Mouse (Mus musculus) splenic B cell, adult 2 months (primary cell): ENCODE results near the gene Zfp69.
A peak's percentile ranks its signal among the peaks of the same experiment; 100 is the strongest.

Experiments used
- DNase-seq: peaks from one replicate; pipeline ENCODE4 v3.0.0-alpha.2; 2011; ENCODE audit warnings: low read depth, low spot score
- H3K27me3 ChIP-seq: 2 replicates; pipeline ENCODE4 v1.6.1; 2012; ENCODE audit warnings: mild to moderate bottlenecking, low read length, moderate library complexity, mixed read lengths; ENCODE audit not compliant: control insufficient read depth, poor library complexity, insufficient read depth, severe bottlenecking
- H3K36me3 ChIP-seq: 2 replicates; pipeline ENCODE4 v1.6.1; 2012; ENCODE audit warnings: mild to moderate bottlenecking, low read length, moderate library complexity, mixed read lengths; ENCODE audit not compliant: control insufficient read depth, poor library complexity, insufficient read depth, severe bottlenecking

The Zfp69 gene

DNA sequence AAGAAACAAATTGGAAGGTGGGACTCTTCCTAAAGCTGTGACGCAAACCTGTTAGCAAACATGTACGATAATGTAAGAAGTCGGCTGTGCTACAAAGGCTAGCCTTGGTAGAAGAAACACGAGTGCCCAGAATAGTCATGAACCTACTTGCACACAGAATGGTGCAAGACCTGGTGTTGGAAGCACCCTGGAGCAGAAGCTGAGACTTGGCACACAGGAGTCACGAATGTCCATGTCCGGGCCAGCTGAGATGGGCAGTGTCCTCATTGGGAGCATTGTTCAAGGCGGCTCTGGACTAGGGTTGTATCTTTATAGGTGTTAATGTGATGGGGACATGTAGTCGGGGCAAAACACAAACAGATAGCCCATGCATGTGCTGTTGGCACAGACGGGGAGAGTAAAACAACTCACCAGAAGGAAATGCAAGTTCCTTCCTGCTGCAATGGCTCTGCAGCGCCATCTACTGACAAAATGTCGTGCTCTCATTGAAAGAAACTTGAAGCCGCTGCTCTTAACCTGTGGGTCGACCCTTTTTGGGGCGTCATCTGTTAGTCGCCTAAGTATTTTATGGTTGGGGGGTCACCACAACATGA lies 41.8 kb downstream of the Zfp69 start:
- Histone ChIP-seq H3K36me3 (no peaks in the 10 kb centered on the region), H3K27me3 (no peaks in the 10 kb centered on the region)
- peak; percentile 89 for DNase-seq

DNA sequence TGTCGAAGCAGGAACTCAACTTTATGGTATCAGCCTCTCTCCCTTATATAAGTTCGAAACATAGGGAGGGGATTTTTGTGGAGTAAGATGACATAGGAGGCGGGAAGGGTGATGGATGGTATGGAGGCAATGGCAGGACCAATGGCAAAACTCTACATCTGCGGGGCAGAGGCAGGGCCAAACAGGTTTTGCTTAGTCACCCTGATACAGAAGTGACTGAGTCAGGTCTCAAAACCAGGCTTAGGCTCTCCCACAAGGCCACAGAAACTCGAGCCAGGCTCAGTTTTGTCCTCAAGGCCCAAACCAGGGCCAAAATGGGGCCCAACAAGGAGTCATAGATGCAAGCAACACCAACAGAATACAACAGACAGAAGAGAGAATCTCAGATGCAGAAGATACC lies 45.9 kb downstream of the Zfp69 start:
- H3K36me3 ChIP-seq: no peaks in the 10 kb centered on the region
- no peak for DNase-seq
- no peaks in the 10 kb centered on the region for H3K27me3 ChIP-seq

DNA sequence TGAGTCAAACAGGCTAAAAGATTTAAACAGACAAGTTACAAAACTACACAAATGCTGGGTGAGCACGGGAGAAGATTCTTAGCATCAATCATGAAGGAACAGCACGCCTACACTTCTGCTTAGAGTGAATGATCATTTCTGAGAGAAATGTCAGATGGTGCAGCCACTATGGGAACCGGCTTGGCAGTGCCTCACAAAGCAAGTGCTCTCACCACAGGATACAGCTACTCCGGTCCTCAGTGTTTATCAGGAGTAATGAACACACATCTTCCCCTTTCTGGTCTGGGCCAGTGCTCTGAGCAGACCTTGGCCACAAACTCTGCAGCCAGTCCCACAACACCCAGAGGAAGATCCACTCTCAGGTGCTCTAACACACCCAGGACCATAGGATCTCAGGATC lies 47.0 kb downstream of the Zfp69 start:
- Histone ChIP-seq H3K27me3 (no peaks in the 10 kb centered on the region), H3K36me3 (no peaks in the 10 kb centered on the region)
- no peak for DNase-seq

DNA sequence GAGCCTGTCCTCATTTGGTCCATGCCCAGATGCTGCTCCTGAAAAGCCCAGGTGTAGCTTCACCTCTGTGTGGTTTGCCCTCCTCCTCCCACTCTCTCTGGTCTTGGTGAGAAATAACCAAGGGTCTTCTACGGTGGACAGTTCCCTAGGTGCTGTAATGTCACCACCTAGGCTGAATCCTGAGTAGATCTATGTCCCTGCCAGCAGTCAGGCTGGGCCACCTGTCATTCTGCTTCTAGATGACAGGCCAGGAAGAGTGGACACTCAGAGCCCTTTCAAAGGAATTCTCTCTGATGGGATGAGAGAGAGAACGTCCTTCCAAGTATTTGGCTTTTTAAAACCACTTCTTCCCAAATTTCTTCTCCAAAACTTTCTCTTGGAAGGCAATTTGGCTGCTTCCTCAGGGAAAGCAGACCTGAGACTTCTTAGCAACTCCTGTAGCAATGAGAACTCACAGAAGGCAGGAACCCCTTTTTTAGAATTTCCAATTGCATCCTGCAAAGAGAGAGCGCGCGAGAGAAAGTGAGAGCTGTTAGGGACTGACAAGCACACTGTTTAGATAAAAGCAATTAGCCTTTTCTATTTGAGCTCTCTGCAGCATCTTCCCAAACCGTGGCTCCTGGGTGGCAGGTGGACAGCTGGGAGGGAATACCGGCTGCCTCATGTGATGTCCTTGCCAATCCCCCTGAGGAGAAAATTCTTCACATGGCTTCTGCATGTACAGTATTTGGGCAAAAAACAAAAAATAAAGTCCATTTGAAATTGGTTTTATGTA lies 55.5 kb downstream of the Zfp69 start:
- no peak for DNase-seq
- Histone ChIP-seq H3K36me3 (no peaks in the 10 kb centered on the region), H3K27me3 (no peaks in the 10 kb centered on the region)

DNA sequence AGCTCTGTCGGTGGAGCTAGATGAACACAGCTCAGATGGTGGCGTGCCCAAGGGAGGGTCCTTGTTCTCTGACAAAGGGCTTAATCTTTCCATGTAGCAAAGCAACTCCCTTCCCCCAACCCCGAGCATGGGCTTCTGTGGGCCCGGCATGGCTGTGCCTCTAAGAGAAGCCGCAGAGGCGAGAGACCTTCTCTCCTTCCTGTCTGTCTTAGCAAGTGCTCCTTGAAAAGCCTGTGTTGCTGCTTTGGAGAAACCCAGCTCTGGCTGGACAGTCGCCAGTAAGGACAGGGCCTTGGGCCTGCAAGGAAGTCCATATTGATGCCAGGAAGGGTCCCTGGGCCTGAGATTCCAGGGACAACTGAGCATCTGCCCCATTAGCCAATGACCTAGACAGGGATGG lies 56.3 kb downstream of the Zfp69 start:
- DNase-seq: no peak
- Histone ChIP-seq H3K27me3 (no peaks in the 10 kb centered on the region), H3K36me3 (no peaks in the 10 kb centered on the region)

DNA sequence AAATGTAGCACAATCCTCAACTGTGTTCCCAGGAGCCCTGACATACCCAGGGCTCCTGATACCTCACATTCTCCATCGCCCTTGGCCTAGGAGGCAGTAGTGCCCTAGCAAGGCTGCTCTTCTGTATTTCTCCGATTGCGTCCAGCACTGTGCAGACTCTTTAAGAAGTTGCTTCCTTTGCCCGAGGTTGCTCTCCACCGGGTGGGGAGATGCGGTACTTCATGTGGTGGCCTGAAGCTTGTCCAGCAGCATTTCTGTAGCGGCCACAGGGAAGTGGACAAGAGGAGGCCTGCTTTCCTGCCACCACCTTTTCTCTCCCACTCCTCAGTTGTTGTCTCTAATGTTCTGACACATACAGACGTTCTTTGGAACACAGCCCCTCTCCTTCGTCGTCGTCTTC lies 56.9 kb downstream of the Zfp69 start:
- no peaks in the 10 kb centered on the region for H3K27me3 ChIP-seq
- H3K36me3 ChIP-seq: no peaks in the 10 kb centered on the region
- no peak for DNase-seq

DNA sequence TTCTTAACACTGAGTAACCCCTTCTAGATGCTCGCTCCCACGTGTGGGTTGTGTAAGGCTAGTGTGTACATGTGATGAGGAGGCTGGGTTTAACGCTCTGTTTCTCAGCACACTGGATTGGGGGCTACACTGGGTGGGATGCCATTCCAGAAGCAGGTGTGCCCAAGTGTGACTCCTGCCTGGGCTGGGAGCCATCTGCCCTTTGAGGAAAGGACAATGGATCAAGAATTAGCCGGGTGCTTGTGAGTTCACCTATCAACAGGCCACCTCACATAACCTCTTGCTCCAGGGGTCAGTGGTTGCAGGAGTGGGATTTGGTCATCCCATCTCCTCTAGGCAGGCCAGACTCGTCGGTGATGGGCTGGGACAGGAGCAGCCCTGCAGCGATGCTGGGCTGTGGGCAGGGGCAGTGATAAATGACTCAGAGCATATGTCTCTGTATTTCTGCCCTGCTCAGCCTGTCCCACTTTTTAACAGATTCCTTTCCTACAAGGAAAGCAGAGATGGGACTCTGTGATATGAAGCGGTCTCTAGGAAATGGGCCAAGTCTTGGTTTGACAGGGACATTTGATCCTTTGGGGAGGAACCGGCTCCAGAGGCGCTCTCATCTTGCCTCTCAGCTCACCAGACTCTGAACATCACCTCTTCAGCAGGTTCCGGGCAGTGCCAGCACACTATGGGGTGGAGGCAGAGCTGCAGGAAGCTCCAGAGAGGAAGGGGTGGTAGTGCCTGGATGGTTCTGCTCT lies 57.7 kb downstream of the Zfp69 start:
- no peak for DNase-seq
- no peaks in the 10 kb centered on the region for H3K36me3 ChIP-seq
- H3K27me3 ChIP-seq: no peaks in the 10 kb centered on the region

DNA sequence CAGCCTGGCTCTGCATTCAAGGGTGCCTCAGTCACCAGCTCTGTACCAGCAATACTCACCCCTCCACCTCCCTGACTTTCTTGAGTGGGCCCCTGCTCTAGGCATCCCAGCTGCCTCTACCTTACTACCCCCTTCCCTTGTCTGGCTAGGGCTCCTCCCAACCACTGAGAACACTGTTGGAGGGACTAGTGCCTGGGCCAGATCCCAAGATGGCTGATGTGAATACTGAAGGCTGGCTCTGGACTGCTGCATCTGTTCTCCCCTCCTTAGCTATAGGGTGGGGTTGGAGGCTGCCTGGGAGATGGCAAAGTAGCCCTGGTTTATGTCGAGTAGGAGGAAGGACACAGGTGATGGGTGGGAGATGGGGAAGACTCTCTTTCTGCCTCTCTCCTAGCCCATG lies 59.0 kb downstream of the Zfp69 start:
- DNase-seq: no peak
- no peaks in the 10 kb centered on the region for H3K36me3 ChIP-seq
- no peaks in the 10 kb centered on the region for H3K27me3 ChIP-seq

DNA sequence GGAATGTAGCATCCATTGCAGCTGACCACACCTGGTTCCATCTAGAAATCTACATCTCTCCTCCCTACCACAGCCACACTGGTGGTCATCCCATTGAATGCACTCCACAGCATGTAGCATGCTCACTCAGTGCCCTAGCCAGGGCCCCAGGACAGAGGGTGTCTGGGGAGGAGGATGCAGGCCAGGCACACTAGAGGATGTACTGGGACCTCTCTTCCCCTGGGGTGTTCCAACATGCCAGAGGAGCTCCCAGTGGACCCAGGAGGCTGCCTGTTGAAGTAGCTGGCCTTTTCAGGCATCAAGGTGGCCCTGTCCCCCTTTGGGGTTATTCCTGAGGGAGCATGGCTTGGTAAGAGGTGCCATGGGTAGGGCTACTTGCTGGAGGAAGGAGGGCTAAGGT lies 59.5 kb downstream of the Zfp69 start:
- DNase-seq: no peak
- Histone ChIP-seq H3K36me3 (no peaks in the 10 kb centered on the region), H3K27me3 (no peaks in the 10 kb centered on the region)

DNA sequence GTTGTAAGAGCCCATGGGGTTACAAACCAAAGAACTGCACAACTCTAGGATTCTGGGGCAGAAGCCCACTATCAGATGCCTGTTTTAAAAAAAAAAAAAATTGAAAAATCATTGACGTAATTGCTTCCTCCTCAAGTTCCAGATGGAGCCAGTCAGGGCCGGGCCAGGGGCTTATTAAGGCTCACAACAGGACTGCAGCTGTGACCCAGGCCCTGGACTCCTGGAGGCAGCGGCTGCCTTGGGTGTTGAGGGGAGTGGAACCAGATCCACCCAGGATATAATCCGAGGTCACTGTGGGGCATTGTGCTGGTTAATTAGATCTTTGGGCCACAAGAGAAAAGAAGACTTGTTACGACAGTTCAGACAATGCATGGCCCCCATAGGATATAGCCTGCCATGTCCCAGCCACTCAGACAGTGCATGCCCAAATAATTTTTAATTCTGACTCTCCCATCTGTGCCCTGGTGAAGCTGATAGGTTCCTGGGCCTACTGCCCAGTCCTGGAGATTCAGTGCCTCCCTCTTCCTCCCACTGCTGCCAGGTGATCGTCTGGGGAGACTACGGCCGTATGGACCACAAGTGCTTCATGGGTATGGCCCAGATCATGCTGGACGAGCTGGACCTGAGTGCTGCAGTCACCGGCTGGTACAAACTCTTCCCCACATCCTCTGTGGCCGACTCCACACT lies 60.6 kb downstream of the Zfp69 start:
- no peak for DNase-seq

DNA sequence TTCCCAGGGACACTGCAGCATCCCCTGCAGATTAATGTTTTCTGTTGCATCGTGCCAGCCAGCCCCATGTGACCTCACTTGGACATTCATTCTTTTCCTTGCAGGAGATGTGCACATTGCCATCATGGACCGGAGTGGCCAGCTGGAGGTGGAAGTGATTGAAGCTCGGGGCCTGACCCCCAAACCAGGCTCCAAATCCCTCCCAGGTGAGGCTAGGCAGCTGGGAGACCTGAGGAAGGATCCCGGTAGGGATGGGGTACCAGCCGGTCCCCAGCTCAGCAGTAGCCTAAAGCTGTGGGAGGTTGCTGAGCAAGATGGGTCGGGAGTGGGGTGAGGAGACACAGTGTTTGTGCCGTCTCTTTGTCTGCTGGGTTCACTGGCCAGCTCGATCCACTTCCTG lies 62.6 kb downstream of the Zfp69 start:
- no peaks in the 10 kb centered on the region for H3K27me3 ChIP-seq
- H3K36me3 ChIP-seq: no peaks in the 10 kb centered on the region
- DNase-seq: no peak

More for the DNA sequence above, 60.6 kb downstream of the Zfp69 start:
- Histone ChIP-seq H3K27me3 (no peaks in the 10 kb centered on the region), H3K36me3 (no peaks in the 10 kb centered on the region)

DNA sequence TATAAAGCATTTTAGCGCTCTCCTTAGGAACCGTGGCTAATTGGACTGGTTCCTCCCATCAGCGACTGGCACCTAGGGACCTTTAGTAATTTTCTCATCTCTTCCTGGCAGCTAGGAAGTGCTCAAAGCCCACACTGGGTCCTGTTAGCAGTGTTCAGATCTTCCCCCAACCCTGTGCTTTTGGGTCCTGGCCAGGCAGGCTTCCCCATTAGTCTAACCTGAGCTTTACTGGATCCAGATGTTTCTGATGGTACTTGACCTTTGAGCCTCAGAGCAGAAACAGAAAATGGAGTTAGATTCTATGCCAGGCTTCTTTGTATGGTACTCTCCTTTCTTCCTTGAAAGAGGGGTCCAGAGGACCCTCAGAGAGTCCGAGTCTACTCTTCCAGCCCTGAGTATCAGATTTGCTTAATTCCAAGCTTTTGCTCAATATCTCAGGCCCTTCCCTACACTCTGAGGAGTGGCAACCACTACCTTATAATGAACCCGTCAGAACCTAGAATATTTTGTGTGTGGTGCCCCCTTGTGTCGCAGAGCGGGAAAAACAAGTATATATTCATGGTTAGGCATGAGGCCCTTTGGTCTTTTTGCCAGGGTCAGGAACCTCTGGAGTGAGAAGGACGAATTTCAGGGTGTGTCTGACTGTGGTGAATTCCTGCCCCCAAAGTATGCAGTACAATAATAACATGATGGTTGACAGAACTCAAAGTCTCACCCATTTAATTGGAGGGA lies 64.0 kb downstream of the Zfp69 start:
- Histone ChIP-seq H3K27me3 (no peaks in the 10 kb centered on the region), H3K36me3 (no peaks in the 10 kb centered on the region)
- peak; percentile 66 for DNase-seq

DNA sequence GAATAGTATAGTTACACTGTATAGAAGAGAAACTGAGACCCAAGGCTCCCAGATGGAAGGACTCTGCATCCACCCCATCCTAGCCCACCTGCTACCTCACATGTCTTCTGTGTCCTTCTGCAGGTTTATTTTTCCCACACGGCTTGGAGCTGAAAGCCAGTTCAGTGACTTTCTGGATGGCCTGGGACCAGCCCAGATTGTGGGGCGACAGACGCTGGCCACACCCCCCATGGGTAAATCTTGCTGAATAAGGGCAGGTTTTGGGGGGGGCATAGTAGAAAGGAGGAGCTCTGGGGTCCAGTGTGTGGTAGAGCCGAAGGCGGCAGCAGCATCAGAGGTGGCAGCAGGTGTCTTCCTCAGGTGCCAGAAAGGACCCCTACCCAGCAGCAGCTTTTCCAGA lies 64.7 kb downstream of the Zfp69 start:
- Histone ChIP-seq H3K27me3 (no peaks in the 10 kb centered on the region), H3K36me3 (no peaks in the 10 kb centered on the region)
- no peak for DNase-seq

DNA sequence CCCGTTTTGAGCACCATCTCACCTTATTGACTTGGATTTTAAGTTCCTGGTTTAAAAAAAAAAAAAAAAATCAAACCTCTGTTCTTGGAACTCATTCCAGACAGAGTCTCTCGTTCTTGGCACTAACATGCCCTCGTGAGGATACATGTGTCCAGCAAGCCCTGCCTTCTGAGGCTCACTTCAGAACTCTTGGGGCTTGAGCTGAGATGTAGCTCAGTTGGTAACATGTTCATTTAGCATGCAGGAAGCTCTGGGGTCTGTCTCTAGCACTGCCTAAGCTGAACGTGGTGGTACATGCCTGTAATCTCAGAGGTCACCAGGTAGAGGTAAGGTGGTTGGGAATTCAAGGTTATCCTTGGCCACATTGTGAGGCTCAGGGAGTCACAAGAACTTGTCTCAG lies 65.4 kb downstream of the Zfp69 start:
- Histone ChIP-seq H3K36me3 (no peaks in the 10 kb centered on the region), H3K27me3 (no peaks in the 10 kb centered on the region)
- no peak for DNase-seq
